Mouse (Mus musculus) liver, postnatal 0 days (tissue): ENCODE data around the gene Anp32e. TPM values are rescaled to one million over a fixed set of nuclear protein-coding genes. Genes with fewer than 3 reads are reported as not detected.
A peak's percentile ranks its signal among the peaks of the same experiment; 100 is the strongest.
"Not testable (repeated sequence)": the region's sequence is repeated elsewhere in the genome, so short reads cannot be mapped to it uniquely, and the experiment has no call there.

Experiments
- ATAC-seq: fragments of 200-750 bp; cut with Nextera tagmentation; 2 replicates; pipeline ENCODE4 v1.8.0; 2017; ENCODE audit warnings: mild to moderate bottlenecking, moderate library complexity
- DNase-seq: peaks from one replicate; pipeline ENCODE4 v3.0.0-alpha.2; 2016
- H3K27ac ChIP-seq: fragments of 300-500 bp; sonication (generic); 2 replicates; pipeline ENCODE4 v1.5.1; 2014; ENCODE audit warnings: antibody characterized with exemption, moderate library complexity, mild to moderate bottlenecking, low read depth
- H3K27me3 ChIP-seq: fragments of 300-500 bp; sonication (generic); 2 replicates; pipeline ENCODE4 v1.6.1; 2014; ENCODE audit warnings: low read length, control low read depth, mixed read lengths; ENCODE audit not compliant: insufficient read depth
- H3K36me3 ChIP-seq: fragments of 300-500 bp; sonication (generic); replicated peaks from 2 replicates; pipeline ENCODE4 v1.6.1; 2014; ENCODE audit warnings: mild to moderate bottlenecking, control low read depth, low read length, moderate library complexity, mixed read lengths; ENCODE audit not compliant: insufficient read depth
- H3K4me1 ChIP-seq: fragments of 300-500 bp; sonication (generic); 2 replicates; pipeline ENCODE4 v1.6.1; 2014; ENCODE audit warnings: antibody characterized with exemption, mild to moderate bottlenecking, control low read depth; ENCODE audit not compliant: insufficient read depth
- H3K4me2 ChIP-seq: fragments of 300-500 bp; sonication (generic); 2 replicates; pipeline ENCODE4 v1.6.1; 2014; ENCODE audit warnings: low read depth, mild to moderate bottlenecking, low read length, moderate library complexity, mixed read lengths
- H3K4me3 ChIP-seq: fragments of 300-500 bp; sonication (generic); 2 replicates; pipeline ENCODE4 v1.5.1; 2014; ENCODE audit warnings: low read depth, low read length
- H3K9ac ChIP-seq: fragments of 300-500 bp; sonication (generic); replicated peaks from 2 replicates; pipeline ENCODE4 v1.6.1; 2014; ENCODE audit warnings: mild to moderate bottlenecking, moderate library complexity
- H3K9me3 ChIP-seq: fragments of 300-500 bp; sonication (generic); 2 replicates; pipeline ENCODE4 v1.6.1; 2016; ENCODE audit warnings: mild to moderate bottlenecking, control low read depth, low read length, mixed read lengths
- CTCF ChIP-seq: sonication (generic); IDR thresholded peaks from 2 replicates; pipeline ENCODE4 v1.5.1; 2016; ENCODE audit warnings: antibody characterized with exemption, low read depth
- EP300 ChIP-seq: IDR thresholded peaks from 2 replicates; pipeline ENCODE4 v1.6.1; 2016; ENCODE audit warnings: antibody characterized with exemption, low read depth, mild to moderate bottlenecking
- WGBS: fragments of 180-500 bp; shearing (Covaris S2); extraction: QIAGEN DNeasy Blood & Tissue Kit; methylation state at CpG from one replicate; pipeline ENCODE4 v1.1.7; 2014; ENCODE audit not compliant: insufficient replicate concordance; 5-methylcytosine and 5-hydroxymethylcytosine counted together
- polyA plus RNA-seq: library from polyadenylated mRNA; unstranded; fragments of >200 nt; fragmentation: Nextera tagmentation; extraction: Ambion mirVana; gene quantifications from 2 replicates; pipeline ENCODE4 v1.2.1, GENCODE M21; 2015

Gene Anp32e
- polyA plus RNA-seq, 1 experiment from 2014 or later: 98.4 TPM

DNA sequence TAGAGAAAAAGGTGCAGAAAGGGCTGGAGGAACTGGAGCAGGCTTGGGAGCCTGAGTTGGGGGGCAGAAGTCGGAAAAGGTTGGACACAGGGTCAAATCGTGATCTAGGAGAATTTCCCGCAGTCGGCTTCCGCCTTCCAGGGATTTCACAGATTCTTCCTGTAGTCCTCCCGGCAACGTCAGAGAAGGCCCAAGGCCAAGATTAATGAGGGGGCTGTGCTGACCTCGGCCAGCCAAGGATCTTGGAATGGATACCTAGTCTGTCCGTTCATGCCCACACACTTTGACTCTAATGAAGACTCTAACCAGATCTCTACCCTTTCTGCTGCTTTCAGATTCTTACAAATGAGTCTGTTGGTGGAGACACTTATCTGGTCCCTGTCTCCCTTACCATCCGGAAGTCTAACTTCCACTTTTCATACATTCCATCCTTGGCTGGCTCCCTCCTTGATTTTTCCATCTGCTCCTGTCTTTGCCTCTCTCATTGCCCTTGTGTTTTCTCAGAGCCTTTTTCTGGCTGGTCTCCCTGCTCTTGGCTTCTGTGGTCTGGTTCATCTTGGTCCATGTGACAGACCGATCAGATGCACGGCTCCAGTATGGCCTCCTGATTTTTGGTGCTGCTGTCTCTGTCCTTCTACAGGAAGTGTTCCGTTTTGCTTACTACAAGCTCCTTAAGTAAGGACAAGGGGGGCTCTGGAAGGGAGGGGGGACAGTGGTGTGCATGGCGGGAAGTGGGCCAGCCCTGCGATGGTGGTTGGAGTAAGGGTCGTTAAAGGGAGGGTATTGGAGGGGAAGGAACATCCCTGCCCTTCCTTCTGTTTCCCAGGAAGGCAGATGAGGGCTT lies 34.5 kb upstream of the Anp32e start:
- 8% methylated on average over 16 of the region's 16 CpGs for WGBS
- H3K36me3 ChIP-seq: 0 out of 2 replicates have a peak, but pooled peaks cover 4% of the 10 kb centered on the region
- ATAC-seq (no peak), DNase-seq (peak; percentile 47)
- peak overlapping the region; percentile 94 for H3K4me2 ChIP-seq
- peaks cover 32% of the 10 kb centered on the region for H3K4me1 ChIP-seq
- peak overlapping the region; percentile 77 for H3K27ac ChIP-seq
- peak overlapping the region; percentile 85 for H3K9ac ChIP-seq
- TF ChIP-seq EP300: no peak
- TF ChIP-seq CTCF: no peak
- H3K9me3 ChIP-seq: no peaks in the 10 kb centered on the region
- H3K27me3 ChIP-seq: no peaks in the 10 kb centered on the region
- peak overlapping the region; percentile 75 for H3K4me3 ChIP-seq

DNA sequence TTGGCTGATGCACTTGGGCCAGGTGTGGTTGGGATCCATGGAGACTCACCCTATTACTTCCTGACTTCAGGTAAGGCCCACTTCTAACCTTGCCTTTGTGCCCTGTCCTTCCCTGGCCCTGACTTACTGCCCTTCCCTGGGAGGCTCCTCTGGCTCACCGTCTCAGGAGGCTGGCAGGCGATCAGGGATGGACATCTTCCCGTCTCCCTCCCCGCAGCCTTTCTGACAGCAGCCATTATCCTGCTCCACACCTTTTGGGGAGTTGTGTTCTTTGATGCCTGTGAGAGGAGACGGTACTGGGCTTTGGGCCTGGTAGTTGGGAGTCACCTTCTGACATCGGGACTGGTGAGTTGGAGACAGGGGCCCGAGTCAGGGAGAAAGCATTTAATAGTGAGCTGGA lies 33.5 kb upstream of the Anp32e start:
- H3K36me3 ChIP-seq, H3K27ac ChIP-seq, H3K27me3 ChIP-seq, H3K9ac ChIP-seq, H3K4me3 ChIP-seq, H3K4me2 ChIP-seq, DNase-seq, ATAC-seq, H3K9me3 ChIP-seq: not testable (repeated sequence)
- WGBS: 86% methylated on average over 7 of the region's 7 CpGs
- H3K4me1 ChIP-seq: peaks cover 29% of the 10 kb centered on the region

DNA sequence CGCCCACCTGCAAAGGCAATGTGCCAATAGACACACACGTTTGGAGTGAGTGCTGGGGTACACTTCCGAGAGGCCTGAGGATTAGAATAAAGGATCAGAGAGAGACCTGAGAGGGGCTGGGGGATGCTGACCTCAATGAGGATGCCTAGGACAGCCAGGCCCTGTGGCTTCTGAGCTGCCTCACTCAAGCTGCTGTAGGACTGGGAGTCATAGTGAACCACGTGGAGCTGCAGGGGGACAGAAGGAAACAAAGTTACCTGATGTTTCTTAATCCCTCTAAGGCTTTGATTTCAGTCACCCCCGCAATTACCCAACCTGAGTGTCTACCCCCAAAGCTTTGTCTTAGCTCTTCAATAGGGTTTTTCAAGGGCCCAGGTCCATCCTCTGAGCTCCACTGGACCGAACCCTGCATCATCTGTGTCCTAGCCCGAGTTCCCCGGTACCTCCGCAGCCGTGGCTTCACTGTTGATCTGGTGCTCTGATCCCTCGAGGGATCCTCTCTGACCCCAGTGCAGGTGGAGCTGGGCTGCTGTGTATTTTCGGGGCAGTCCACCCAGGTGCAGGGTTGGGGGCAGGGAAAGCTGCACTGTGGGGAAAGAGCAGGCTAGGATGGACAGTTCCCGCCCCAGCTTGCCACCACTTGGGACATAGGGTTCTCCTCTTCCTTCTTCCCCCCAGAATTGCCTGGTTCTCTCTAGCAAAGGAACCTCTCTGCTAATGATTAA lies 29.1 kb upstream of the Anp32e start:
- H3K4me1 ChIP-seq: peaks cover 21% of the 10 kb centered on the region
- peaks cover 19% of the 10 kb centered on the region for H3K27me3 ChIP-seq
- 59% methylated on average over 13 of the region's 13 CpGs for WGBS
- H3K4me3 ChIP-seq: no peak overlapping the region
- H3K4me2 ChIP-seq: no peak overlapping the region
- H3K9me3 ChIP-seq: no peaks in the 10 kb centered on the region
- 0 out of 2 replicates have a peak, but pooled peaks cover 4% of the 10 kb centered on the region for H3K36me3 ChIP-seq
- TF ChIP-seq CTCF (no peak), EP300 (no peak)
- no peak overlapping the region for H3K27ac ChIP-seq
- ATAC-seq: no peak
- DNase-seq: no peak
- no peak overlapping the region for H3K9ac ChIP-seq

DNA sequence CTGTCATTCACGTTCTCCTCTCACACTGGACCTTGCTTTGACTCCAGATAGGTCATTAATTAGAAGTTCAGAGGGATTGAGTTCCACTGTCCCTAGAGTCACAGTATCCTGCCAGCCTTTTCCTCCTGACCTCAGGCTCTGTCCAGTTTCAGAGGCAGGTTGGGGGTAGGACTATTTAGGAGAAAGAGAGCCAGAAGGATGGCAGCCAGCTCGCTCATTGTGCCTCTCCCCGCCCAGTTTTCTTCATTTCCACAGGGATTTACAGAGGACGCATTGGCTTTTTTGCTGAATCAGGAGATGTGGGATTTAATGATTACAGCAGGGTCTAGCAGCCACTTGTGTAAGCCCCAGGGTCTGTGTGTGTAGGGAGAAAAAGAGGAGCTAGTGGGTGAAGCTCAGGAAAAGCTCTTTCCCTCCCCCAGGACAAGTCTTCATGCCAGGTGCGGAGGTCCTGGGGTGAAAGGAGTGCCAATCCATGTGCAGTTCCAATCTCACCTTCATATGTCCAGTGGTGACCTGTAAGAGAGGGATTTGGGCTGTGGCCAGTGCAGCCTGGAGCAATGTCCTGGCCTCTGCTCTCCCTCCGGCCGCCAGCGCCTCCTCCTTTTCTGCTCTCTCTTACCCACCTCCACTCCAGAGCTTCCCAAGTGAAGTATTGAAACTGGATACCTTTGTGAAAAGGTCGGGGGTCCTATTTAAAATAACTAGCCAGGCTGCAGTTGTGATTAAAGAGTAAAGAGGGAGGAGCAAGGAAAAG lies 27.3 kb upstream of the Anp32e start:
- no peak overlapping the region for H3K4me3 ChIP-seq
- 0 out of 2 replicates have a peak, but pooled peaks cover 4% of the 10 kb centered on the region for H3K36me3 ChIP-seq
- H3K9me3 ChIP-seq: no peaks in the 10 kb centered on the region
- 65% methylated on average over 9 of the region's 9 CpGs for WGBS
- ATAC-seq (no peak), DNase-seq (no peak)
- no peak overlapping the region for H3K4me2 ChIP-seq
- peaks cover 27% of the 10 kb centered on the region for H3K4me1 ChIP-seq
- H3K9ac ChIP-seq: no peak overlapping the region; the same call in 1 of the 2 replicates
- H3K27me3 ChIP-seq: peaks cover 30% of the 10 kb centered on the region
- peak overlapping the region; percentile 45 for H3K27ac ChIP-seq
- TF ChIP-seq CTCF: no peak

DNA sequence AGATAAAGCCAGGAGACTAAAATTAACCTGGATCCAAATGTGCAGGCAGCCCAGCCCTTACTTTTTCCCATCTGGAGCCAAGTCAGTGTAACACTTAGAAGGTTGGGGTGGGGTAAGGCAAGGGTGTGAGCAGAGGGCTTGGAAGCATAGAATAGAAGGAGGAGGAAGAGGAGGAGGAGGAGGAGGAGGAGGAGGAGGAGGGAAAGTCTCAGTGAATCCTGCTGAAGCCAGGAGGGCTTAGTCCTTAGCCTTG lies 26.7 kb upstream of the Anp32e start:
- H3K9ac ChIP-seq: no peak overlapping the region; the same call in 1 of the 2 replicates
- H3K4me3 ChIP-seq: no peak overlapping the region
- H3K27me3 ChIP-seq: peaks cover 31% of the 10 kb centered on the region
- H3K4me1 ChIP-seq: peaks cover 27% of the 10 kb centered on the region
- DNase-seq (no peak), ATAC-seq (no peak)
- peak overlapping the region; percentile 45; the same call in 1 of the 2 replicates for H3K27ac ChIP-seq
- H3K36me3 ChIP-seq: 0 out of 2 replicates have a peak, but pooled peaks cover 4% of the 10 kb centered on the region
- no peaks in the 10 kb centered on the region for H3K9me3 ChIP-seq
- no peak for TF ChIP-seq CTCF
- no peak for TF ChIP-seq EP300
- H3K4me2 ChIP-seq: no peak overlapping the region

DNA sequence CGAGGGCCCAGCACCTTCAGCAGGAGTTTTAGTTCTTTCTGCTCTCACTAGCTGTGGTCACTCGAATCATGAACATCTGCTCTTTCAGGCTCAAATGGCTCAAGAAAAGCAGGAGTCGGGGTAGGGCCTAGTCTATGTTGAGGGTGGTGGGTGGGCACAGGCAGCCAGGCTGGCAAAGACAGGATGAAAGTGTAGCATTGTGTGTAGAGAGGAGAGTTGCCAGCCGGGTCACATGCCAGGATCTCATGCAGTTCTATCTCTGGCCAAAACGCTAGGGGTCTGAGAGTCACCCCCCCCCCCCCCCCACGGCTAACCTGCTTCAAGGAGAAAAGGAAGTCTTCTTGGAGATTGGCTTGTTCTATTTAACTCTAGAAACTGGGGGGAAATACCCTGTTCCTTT lies 26.4 kb upstream of the Anp32e start:
- WGBS: 36% methylated on average over 6 of the region's 6 CpGs
- DNase-seq (no peak), ATAC-seq (no peak)
- H3K27ac ChIP-seq: no peak overlapping the region
- H3K4me2 ChIP-seq: no peak overlapping the region
- peaks cover 35% of the 10 kb centered on the region for H3K27me3 ChIP-seq
- H3K4me1 ChIP-seq: peaks cover 27% of the 10 kb centered on the region
- H3K4me3 ChIP-seq: no peak overlapping the region
- TF ChIP-seq CTCF (no peak), EP300 (no peak)
- H3K9ac ChIP-seq: no peak overlapping the region; the same call in 1 of the 2 replicates
- 0 out of 2 replicates have a peak, but pooled peaks cover 4% of the 10 kb centered on the region for H3K36me3 ChIP-seq
- H3K9me3 ChIP-seq: no peaks in the 10 kb centered on the region
